Mouse (Mus musculus) G1E-ER4 (cell line): ENCODE results near the gene Zfp853. TPM values are rescaled to one million over a fixed set of nuclear protein-coding genes. Genes with fewer than 3 reads are reported as not detected.

Experiments used
- GATA1 ChIP-seq: IDR thresholded peaks from one replicate; pipeline ENCODE4 v1.8.0; 2012; ENCODE audit warnings: low read length, inconsistent platforms
- polyA plus RNA-seq: library from polyadenylated mRNA; stranded (reverse); fragments of >175 nt; gene quantifications from 2 replicates; pipeline ENCODE4 v1.2.3, GENCODE M21; 2012

Zfp853 gene
- polyA plus RNA-seq, 1 experiment = 0.22 TPM

- TF ChIP-seq GATA1 = no peak
Measured at GRCm38 (mm10) chr5:143304251-143304650, 10.8 kb upstream of the Zfp853 start.

- TF ChIP-seq GATA1 = no peak
Measured at GRCm38 (mm10) chr5:143301296-143301695, 7.9 kb upstream of the Zfp853 start.

- no peak for TF ChIP-seq GATA1
Measured at GRCm38 (mm10) chr5:143299686-143300085, 6.3 kb upstream of the Zfp853 start.

GRCm38 (mm10) chr5:143298391-143298790 lies 5.0 kb upstream of the Zfp853 start:
- no peak for TF ChIP-seq GATA1

GRCm38 (mm10) chr5:143297986-143298385 lies 4.6 kb upstream of the Zfp853 start:
- no peak for TF ChIP-seq GATA1

- no peak for TF ChIP-seq GATA1
Measured at GRCm38 (mm10) chr5:143295330-143295729, 1.9 kb upstream of the Zfp853 start.

GRCm38 (mm10) chr5:143294862-143295261 lies 1.4 kb upstream of the Zfp853 start:
- TF ChIP-seq GATA1 = no peak

- no peak for TF ChIP-seq GATA1
Measured at GRCm38 (mm10) chr5:143292879-143293278, 544 bp downstream of the Zfp853 start.

GRCm38 (mm10) chr5:143289299-143289698 lies 4.1 kb downstream of the Zfp853 start:
- no peak for TF ChIP-seq GATA1

GRCm38 (mm10) chr5:143288378-143288911 lies 5.0 kb downstream of the Zfp853 start:
- no peak for TF ChIP-seq GATA1

- TF ChIP-seq GATA1 = no peak
Measured at GRCm38 (mm10) chr5:143287774-143288328, 5.6 kb downstream of the Zfp853 start.

- TF ChIP-seq GATA1 = no peak
Measured at GRCm38 (mm10) chr5:143284762-143285161, 8.7 kb downstream of the Zfp853 start.

- TF ChIP-seq GATA1 = no peak
Measured at GRCm38 (mm10) chr5:143279247-143279646, 14.2 kb downstream of the Zfp853 start.

- TF ChIP-seq GATA1 = no peak
Measured at GRCm38 (mm10) chr5:143275761-143276160, 17.7 kb downstream of the Zfp853 start.

GRCm38 (mm10) chr5:143272540-143273330 lies 20.7 kb downstream of the Zfp853 start:
- no peak for TF ChIP-seq GATA1

- TF ChIP-seq GATA1 = peak; percentile 9
Measured at GRCm38 (mm10) chr5:143272108-143272507, 21.3 kb downstream of the Zfp853 start.

- TF ChIP-seq GATA1 = no peak
Measured at GRCm38 (mm10) chr5:143271642-143272041, 21.8 kb downstream of the Zfp853 start.
